Mouse (Mus musculus): ENCODE measurements at regions not wholly inside any gene's neighbourhood (a gene's known extent, or its start where the extent isn't known, plus 50 kb on each side); places are given as distances from the start of the nearest gene placed in this dataset.

DNA sequence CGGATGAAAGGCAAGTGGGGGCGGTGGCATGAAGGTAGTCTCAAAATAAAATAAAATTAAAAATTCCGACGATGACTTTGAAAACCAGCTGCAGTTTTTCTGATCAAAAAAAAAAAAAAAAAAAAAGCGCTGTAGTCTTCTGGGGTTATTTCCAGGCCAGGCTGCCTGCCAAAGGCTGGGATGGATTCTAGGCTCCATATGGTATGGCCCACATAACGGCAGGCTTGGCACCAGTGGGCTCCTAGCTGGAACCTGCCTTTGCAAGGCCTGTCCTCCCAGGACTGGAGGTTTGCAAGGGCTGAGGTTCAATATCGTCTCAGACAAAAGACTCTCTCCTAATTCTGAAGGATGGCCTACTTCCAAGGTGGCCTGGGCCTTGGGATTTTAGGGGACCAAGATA is 280.6 kb upstream of the Tbx3 start:
- TF ChIP-seq POLR2A (IDR thresholded peaks at IDR 0.05; ENCODE audit: control insufficient read depth, low read depth, low read length) (no peak), CTCF (IDR thresholded peaks at IDR 0.05; ENCODE audit: control insufficient read depth, insufficient read depth, insufficient replicate concordance, low read depth, low read length) (no peak)
